Mouse (Mus musculus) right cerebral cortex, postnatal 10 days (tissue): ENCODE results near the gene Sorbs2.

ENCODE experiments used
- DNase-seq, 2 experiments: peaks; one replicate each; pipeline ENCODE4 v3.0.0; 2021; ENCODE audit warnings: low spot score in 2 of 2

The Sorbs2 gene

GRCm38 (mm10) chr8:45755482-45755881 is 247.9 kb downstream of the Sorbs2 start:
- DNase-seq = no peak

GRCm38 (mm10) chr8:45755972-45756371 is 248.4 kb downstream of the Sorbs2 start:
- DNase-seq = no peak

- no peak for DNase-seq
These were observed 253.0 kb downstream of the Sorbs2 start for GRCm38 (mm10) chr8:45760622-45761021.

- no peak for DNase-seq
These were observed 253.5 kb downstream of the Sorbs2 start for GRCm38 (mm10) chr8:45761053-45761452.

- no peak for DNase-seq
These were observed 255.5 kb downstream of the Sorbs2 start for GRCm38 (mm10) chr8:45762982-45763689.

GRCm38 (mm10) chr8:45763690-45764342 is 256.2 kb downstream of the Sorbs2 start:
- peak; percentile 49 to 54 for DNase-seq

GRCm38 (mm10) chr8:45766138-45766537 is 258.6 kb downstream of the Sorbs2 start:
- DNase-seq = no peak

- DNase-seq = no peak
These were observed 267.3 kb downstream of the Sorbs2 start for GRCm38 (mm10) chr8:45774841-45775240.

GRCm38 (mm10) chr8:45775481-45775880 is 267.9 kb downstream of the Sorbs2 start:
- no peak for DNase-seq

GRCm38 (mm10) chr8:45776366-45776765 is 268.8 kb downstream of the Sorbs2 start:
- no peak for DNase-seq

GRCm38 (mm10) chr8:45776977-45777376 is 269.4 kb downstream of the Sorbs2 start:
- DNase-seq = no peak

GRCm38 (mm10) chr8:45780585-45780984 is 273.0 kb downstream of the Sorbs2 start:
- no peak for DNase-seq

GRCm38 (mm10) chr8:45788610-45789009 is 281.0 kb downstream of the Sorbs2 start:
- no peak for DNase-seq

- DNase-seq = no peak
These were observed 287.3 kb downstream of the Sorbs2 start for GRCm38 (mm10) chr8:45794847-45795246.

- peak; percentile 58 to 66 for DNase-seq
These were observed 288.7 kb downstream of the Sorbs2 start for GRCm38 (mm10) chr8:45796331-45796740.

- no peak for DNase-seq
These were observed 291.9 kb downstream of the Sorbs2 start for GRCm38 (mm10) chr8:45799517-45799916.

- no peak for DNase-seq
These were observed 301.0 kb downstream of the Sorbs2 start for GRCm38 (mm10) chr8:45808597-45808996.

- DNase-seq = peak; percentile 48 to 72
These were observed 309.3 kb downstream of the Sorbs2 start for GRCm38 (mm10) chr8:45816765-45817426.

- no peak for DNase-seq
These were observed 314.1 kb downstream of the Sorbs2 start for GRCm38 (mm10) chr8:45821650-45822049.

GRCm38 (mm10) chr8:45829985-45830548 is 322.5 kb downstream of the Sorbs2 start:
- DNase-seq = no peak

- DNase-seq = no peak
These were observed 326.3 kb downstream of the Sorbs2 start for GRCm38 (mm10) chr8:45833896-45834295.

- DNase-seq = no peak
These were observed 335.7 kb downstream of the Sorbs2 start for GRCm38 (mm10) chr8:45843306-45843705.
